Mouse (Mus musculus) lung, adult 10 weeks (tissue): Measurements from ENCODE around the gene Fam53b. TPM values are rescaled to one million over a fixed set of nuclear protein-coding genes. Genes with fewer than 3 reads are reported as not detected.

ENCODE experiments used
- polyA plus RNA-seq: library from polyadenylated mRNA; stranded (reverse); fragments of 350-450 nt; fragmentation: Illumina TruSeq; extraction: RNeasy Lipid Tissue Mini Kit (QIAGEN cat#74804); gene quantifications from one replicate; pipeline ENCODE4 v1.2.3, GENCODE M21; 2014; ENCODE audit warnings: low read depth, low replicate concordance; ENCODE audit not compliant: insufficient read depth

Gene Fam53b
- polyA plus RNA-seq = 17.5 TPM

DNA sequence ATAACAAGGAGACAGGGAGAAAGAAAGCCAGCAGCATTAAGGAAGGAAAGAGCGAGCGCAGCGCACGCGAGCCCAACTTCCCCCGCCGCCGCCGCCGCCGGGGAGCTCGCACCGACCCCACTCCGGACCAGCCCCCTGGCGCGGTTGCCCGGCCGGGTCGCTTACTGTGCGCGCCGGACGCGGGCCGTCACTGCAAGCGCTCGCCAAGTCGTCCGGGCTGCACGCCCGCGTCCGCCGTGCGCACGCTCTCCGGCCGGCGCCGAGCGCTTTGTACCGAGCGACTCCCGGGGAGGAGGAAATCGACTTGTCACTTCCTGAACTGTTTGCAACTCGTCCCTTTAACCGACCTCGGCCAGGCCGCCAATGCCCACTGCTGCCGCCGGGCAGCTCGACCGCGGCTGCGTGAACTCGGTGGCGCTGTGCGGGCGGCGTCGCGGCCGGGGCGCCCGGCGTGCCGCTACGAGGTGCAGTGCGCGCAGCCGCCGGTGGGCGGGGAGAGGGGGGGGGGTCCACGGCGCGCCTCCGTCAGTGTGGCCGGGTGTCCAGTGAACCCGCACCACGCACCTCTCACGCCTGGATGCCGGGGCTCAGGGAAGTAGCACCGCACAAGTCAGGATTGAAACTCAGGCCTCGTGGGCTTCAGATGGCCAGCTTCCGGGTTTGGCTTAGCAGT, at the start of gene Fam53b:
Gene Fam53b (minus strand): TSS at position 471 of the 673 bp plus-strand sequence.

DNA sequence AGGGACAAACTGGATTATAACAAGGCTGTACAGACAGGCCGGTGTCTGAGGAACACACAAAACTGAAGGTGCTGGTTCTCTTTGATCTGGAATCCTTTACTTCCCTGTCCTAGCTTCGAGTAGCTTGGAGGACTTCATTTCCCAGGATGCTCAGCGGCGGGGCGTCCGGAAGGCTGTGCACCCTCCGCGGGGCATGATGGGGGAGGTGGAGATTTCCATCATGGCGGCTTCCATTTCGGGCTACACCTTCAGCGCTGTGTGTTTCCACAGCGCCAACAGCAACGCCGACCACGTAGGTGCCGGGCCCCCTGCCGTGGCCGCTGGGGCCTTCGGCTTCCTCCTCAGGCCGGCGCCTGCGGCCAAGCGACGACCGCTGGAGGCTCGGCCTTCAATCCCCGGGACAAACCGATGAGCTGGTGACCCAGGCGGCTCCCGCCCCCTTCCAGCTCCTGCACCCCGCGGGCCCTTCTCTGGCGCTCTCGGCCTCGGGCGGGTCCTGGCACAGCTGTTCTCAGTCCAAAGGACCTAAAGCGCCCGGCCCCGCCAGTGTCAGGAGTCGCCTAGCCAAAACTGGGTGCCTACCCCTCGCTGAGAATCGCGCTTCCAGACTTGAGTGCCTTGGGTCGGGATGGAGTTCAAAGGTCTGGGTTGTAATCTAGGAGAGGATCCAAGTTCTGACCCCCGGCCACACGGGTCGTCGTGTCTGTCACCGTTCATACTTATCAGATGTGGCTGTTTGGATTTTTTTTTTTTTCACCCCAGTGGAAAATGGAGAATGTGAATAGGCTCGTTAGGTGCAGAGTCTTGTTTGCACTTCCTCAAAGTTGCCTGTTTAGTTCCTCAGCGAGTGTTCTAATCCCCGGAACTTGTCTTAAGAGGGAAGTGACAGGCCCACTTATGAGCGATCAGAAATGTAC, 45.6 kb upstream of the Fam53b start, which contains the start of gene Abraxas2:
Gene Abraxas2 (plus strand): TSS at position 184 of the 917 bp plus-strand sequence.

DNA sequence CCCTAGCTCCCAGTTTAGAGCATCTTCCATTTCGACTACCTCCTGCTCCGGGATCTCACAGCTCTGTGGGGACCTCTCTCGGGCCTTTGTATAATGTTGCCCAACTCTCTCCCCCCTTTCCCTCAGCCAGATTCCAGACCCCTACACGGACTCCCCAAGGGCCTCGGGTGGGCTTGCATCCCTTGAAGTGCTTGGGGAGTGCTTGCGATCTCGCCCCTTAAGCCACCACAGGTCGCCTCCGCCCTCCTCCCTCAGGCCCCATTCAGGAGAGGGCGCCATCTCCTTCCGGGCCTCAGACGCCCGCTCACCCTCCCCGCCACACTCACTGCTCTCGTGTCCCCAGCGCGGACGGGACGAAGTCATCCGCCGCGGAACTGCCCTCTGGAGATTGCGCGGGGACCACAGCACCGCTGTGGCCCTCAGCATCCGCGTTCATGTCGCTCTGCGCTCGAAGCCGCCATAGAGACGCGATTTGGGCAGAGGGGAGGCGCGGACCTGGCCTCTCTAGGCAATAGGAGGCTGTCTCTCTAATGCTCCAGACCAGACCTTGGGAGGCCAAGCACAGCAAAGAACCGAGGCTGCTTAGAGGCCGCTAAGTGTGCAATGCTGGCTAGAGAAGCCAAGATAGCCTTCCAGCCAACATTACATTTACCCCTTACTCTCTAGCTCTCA, 38.6 kb upstream of the Fam53b start, which contains the start of gene Eef1akmt2:
Gene Eef1akmt2 (minus strand): TSS at position 501 of the 672 bp plus-strand sequence.

Other genes with a start within 250 kb of the Fam53b start
- 176 TPM for gene Oat, start 237.5 kb downstream of the Fam53b start, polyA plus RNA-seq
- gene Nkx1-2, start 214.2 kb downstream of the Fam53b start, polyA plus RNA-seq = not detected
- gene Lhpp, start 203.2 kb downstream of the Fam53b start, polyA plus RNA-seq = 9.2 TPM
- 23.7 TPM for gene Eef1akmt2, start 38.8 kb upstream of the Fam53b start, polyA plus RNA-seq
- 14.9 TPM for gene Abraxas2, start 45.3 kb upstream of the Fam53b start, polyA plus RNA-seq
- 13.8 TPM for gene Zranb1, start 117.3 kb upstream of the Fam53b start, polyA plus RNA-seq